Mouse (Mus musculus) kidney, embryonic 14.5 days (tissue): ENCODE measurements at regions not wholly inside any gene's neighbourhood (a gene's known extent, or its start where the extent isn't known, plus 50 kb on each side); places are given as distances from the start of the nearest gene placed in this dataset.

Experiments
- ATAC-seq: fragments of 200-750 bp; cut with Nextera tagmentation; 2 replicates; pipeline ENCODE4 v1.8.0; 2017; ENCODE audit warnings: moderate number of reproducible peaks, mild to moderate bottlenecking, moderate TSS enrichment, moderate library complexity; ENCODE audit not compliant: low FRiP score, low TSS enrichment
- H3K27ac ChIP-seq: fragments of 300-500 bp; sonication (generic); 2 replicates; pipeline ENCODE4 v1.5.1; 2014; ENCODE audit warnings: low read depth, mild to moderate bottlenecking, low read length, moderate library complexity, mixed read lengths
- H3K27me3 ChIP-seq: fragments of 300-500 bp; sonication (generic); 2 replicates; pipeline ENCODE4 v1.6.1; 2014; ENCODE audit warnings: mild to moderate bottlenecking, low read length; ENCODE audit not compliant: control insufficient read depth, insufficient read depth
- H3K36me3 ChIP-seq: fragments of 300-500 bp; sonication (generic); 2 replicates; pipeline ENCODE4 v1.6.1; 2014; ENCODE audit warnings: low read length, mixed read lengths; ENCODE audit not compliant: control insufficient read depth, insufficient read depth
- H3K4me1 ChIP-seq: fragments of 300-500 bp; sonication (generic); 2 replicates; pipeline ENCODE4 v1.6.1; 2014; ENCODE audit warnings: low read length, mixed read lengths; ENCODE audit not compliant: control insufficient read depth, insufficient read depth
- H3K4me2 ChIP-seq: fragments of 300-500 bp; sonication (generic); replicated peaks from 2 replicates; pipeline ENCODE4 v1.6.1; 2014; ENCODE audit warnings: low read depth, mild to moderate bottlenecking, low read length
- H3K4me3 ChIP-seq: fragments of 300-500 bp; sonication (generic); 2 replicates; pipeline ENCODE4 v1.5.1; 2014; ENCODE audit warnings: mild to moderate bottlenecking, low read length
- H3K9ac ChIP-seq: fragments of 300-500 bp; sonication (generic); 2 replicates; pipeline ENCODE4 v1.6.1; 2014; ENCODE audit warnings: low read depth, mild to moderate bottlenecking, low read length, moderate library complexity
- H3K9me3 ChIP-seq: fragments of 300-500 bp; sonication (generic); 2 replicates; pipeline ENCODE4 v1.6.1; 2016; ENCODE audit warnings: low read length; ENCODE audit not compliant: control insufficient read depth
- WGBS: fragments of 180-500 bp; shearing (Covaris S2); extraction: QIAGEN DNeasy Blood & Tissue Kit; methylation state at CpG from one replicate; pipeline ENCODE4 v1.1.7; 2014; 5-methylcytosine and 5-hydroxymethylcytosine counted together

- H3K36me3 ChIP-seq = no peaks in the 10 kb centered on the region
- H3K9ac ChIP-seq = no peak overlapping the region
- H3K4me2 ChIP-seq = no peak overlapping the region
- ATAC-seq = no peak
- no peaks in the 10 kb centered on the region for H3K4me1 ChIP-seq
- no peak overlapping the region for H3K4me3 ChIP-seq
- no peak overlapping the region for H3K27ac ChIP-seq
- no peaks in the 10 kb centered on the region for H3K9me3 ChIP-seq
- WGBS = 87% methylated on average over 3 of the region's 3 CpGs
- no peaks in the 10 kb centered on the region for H3K27me3 ChIP-seq
These were observed 764.1 kb upstream of the Sox9 start for GRCm38 (mm10) chr11:112017906-112018305.

GRCm38 (mm10) chr11:112028031-112028430 is 754.0 kb upstream of the Sox9 start:
- Histone ChIP-seq H3K27ac (no peak overlapping the region), H3K9me3 (no peaks in the 10 kb centered on the region), H3K9ac (no peak overlapping the region), H3K4me1 (no peaks in the 10 kb centered on the region), H3K4me2 (no peak overlapping the region), H3K36me3 (no peaks in the 10 kb centered on the region), H3K27me3 (no peaks in the 10 kb centered on the region), H3K4me3 (no peak overlapping the region)
- ATAC-seq = no peak
- 42% methylated on average over 5 of the region's 5 CpGs for whole genome bisulfite sequencing

- no peak for ATAC-seq
- Histone ChIP-seq H3K4me2 (no peak overlapping the region), H3K27ac (no peak overlapping the region), H3K4me1 (no peaks in the 10 kb centered on the region), H3K27me3 (no peaks in the 10 kb centered on the region), H3K4me3 (no peak overlapping the region), H3K36me3 (no peaks in the 10 kb centered on the region), H3K9me3 (no peaks in the 10 kb centered on the region), H3K9ac (no peak overlapping the region)
- WGBS = 94% methylated on average over 11 of the region's 11 CpGs
These were observed 743.3 kb upstream of the Sox9 start for GRCm38 (mm10) chr11:112038741-112039140.

- Histone ChIP-seq H3K4me2 (no peak overlapping the region), H3K4me1 (no peaks in the 10 kb centered on the region), H3K9me3 (no peaks in the 10 kb centered on the region), H3K4me3 (no peak overlapping the region), H3K27me3 (no peaks in the 10 kb centered on the region), H3K27ac (no peak overlapping the region), H3K9ac (no peak overlapping the region), H3K36me3 (no peaks in the 10 kb centered on the region)
- 51% methylated on average over 5 of the region's 5 CpGs for WGBS
- no peak for ATAC-seq
These were observed 737.6 kb upstream of the Sox9 start for GRCm38 (mm10) chr11:112044455-112044854.

- H3K27me3 ChIP-seq = no peaks in the 10 kb centered on the region
- no peaks in the 10 kb centered on the region for H3K9me3 ChIP-seq
- H3K4me1 ChIP-seq = no peaks in the 10 kb centered on the region
- no peak overlapping the region for H3K27ac ChIP-seq
- no peak for ATAC-seq
- 76% methylated on average over 2 of the region's 2 CpGs for WGBS
- H3K36me3 ChIP-seq = no peaks in the 10 kb centered on the region
- H3K4me3 ChIP-seq = no peak overlapping the region
- H3K4me2 ChIP-seq = no peak overlapping the region
- no peak overlapping the region for H3K9ac ChIP-seq
These were observed 736.7 kb upstream of the Sox9 start for GRCm38 (mm10) chr11:112045353-112045752.

GRCm38 (mm10) chr11:112050362-112050761 is 731.7 kb upstream of the Sox9 start:
- no peak overlapping the region for H3K4me3 ChIP-seq
- H3K36me3 ChIP-seq = no peaks in the 10 kb centered on the region
- H3K4me2 ChIP-seq = no peak overlapping the region
- H3K9ac ChIP-seq = no peak overlapping the region
- H3K27me3 ChIP-seq = no peaks in the 10 kb centered on the region
- no peak for ATAC-seq
- 78% methylated on average over 7 of the region's 7 CpGs for WGBS
- no peaks in the 10 kb centered on the region for H3K4me1 ChIP-seq
- no peaks in the 10 kb centered on the region for H3K9me3 ChIP-seq
- no peak overlapping the region for H3K27ac ChIP-seq

GRCm38 (mm10) chr11:112055591-112055990 is 726.4 kb upstream of the Sox9 start:
- H3K27ac ChIP-seq = no peak overlapping the region
- no peaks in the 10 kb centered on the region for H3K36me3 ChIP-seq
- H3K4me3 ChIP-seq = no peak overlapping the region
- H3K9ac ChIP-seq = no peak overlapping the region
- 49% methylated on average over 6 of the region's 6 CpGs for WGBS
- H3K4me1 ChIP-seq = no peaks in the 10 kb centered on the region
- no peaks in the 10 kb centered on the region for H3K9me3 ChIP-seq
- H3K27me3 ChIP-seq = no peaks in the 10 kb centered on the region
- no peak overlapping the region for H3K4me2 ChIP-seq
- no peak for ATAC-seq

- H3K27ac ChIP-seq = no peak overlapping the region
- H3K36me3 ChIP-seq = no peaks in the 10 kb centered on the region
- no peak overlapping the region for H3K4me2 ChIP-seq
- H3K9me3 ChIP-seq = peaks cover 3% of the 10 kb centered on the region; the same call in 1 of the 2 replicates
- 81% methylated on average over 3 of the region's 3 CpGs for WGBS
- H3K4me3 ChIP-seq = no peak overlapping the region
- no peaks in the 10 kb centered on the region for H3K4me1 ChIP-seq
- H3K9ac ChIP-seq = no peak overlapping the region
- ATAC-seq = no peak
- no peaks in the 10 kb centered on the region for H3K27me3 ChIP-seq
These were observed 714.8 kb upstream of the Sox9 start for GRCm38 (mm10) chr11:112067176-112067575.

- no peak overlapping the region for H3K4me3 ChIP-seq
- ATAC-seq = no peak
- 82% methylated on average over 4 of the region's 4 CpGs for WGBS
- H3K4me1 ChIP-seq = no peaks in the 10 kb centered on the region
- H3K9me3 ChIP-seq = peaks cover 3% of the 10 kb centered on the region; the same call in 1 of the 2 replicates
- no peak overlapping the region for H3K4me2 ChIP-seq
- no peaks in the 10 kb centered on the region for H3K27me3 ChIP-seq
- no peaks in the 10 kb centered on the region for H3K36me3 ChIP-seq
- no peak overlapping the region for H3K27ac ChIP-seq
- no peak overlapping the region for H3K9ac ChIP-seq
These were observed 713.2 kb upstream of the Sox9 start for GRCm38 (mm10) chr11:112068821-112069220.

GRCm38 (mm10) chr11:112071571-112071970 is 710.5 kb upstream of the Sox9 start:
- H3K4me1 ChIP-seq = no peaks in the 10 kb centered on the region
- WGBS = 89% methylated on average over 7 of the region's 7 CpGs
- no peak for ATAC-seq
- peaks cover 3% of the 10 kb centered on the region; the same call in 1 of the 2 replicates for H3K9me3 ChIP-seq
- H3K4me2 ChIP-seq = no peak overlapping the region
- H3K36me3 ChIP-seq = no peaks in the 10 kb centered on the region
- no peak overlapping the region for H3K27ac ChIP-seq
- no peak overlapping the region for H3K9ac ChIP-seq
- no peaks in the 10 kb centered on the region for H3K27me3 ChIP-seq
- no peak overlapping the region for H3K4me3 ChIP-seq
